Mouse (Mus musculus) liver, postnatal 0 days (tissue): ENCODE results near the gene Nlrp9c.
"Not testable (repeated sequence)": the region's sequence is repeated elsewhere in the genome, so short reads cannot be mapped to it uniquely, and the experiment has no call there.

Experiments
- CTCF ChIP-seq: sonication (generic); IDR thresholded peaks from 2 replicates; pipeline ENCODE4 v1.5.1; 2016; ENCODE audit warnings: antibody characterized with exemption, low read depth
- EP300 ChIP-seq: IDR thresholded peaks from 2 replicates; pipeline ENCODE4 v1.6.1; 2016; ENCODE audit warnings: antibody characterized with exemption, low read depth, mild to moderate bottlenecking

DNA sequence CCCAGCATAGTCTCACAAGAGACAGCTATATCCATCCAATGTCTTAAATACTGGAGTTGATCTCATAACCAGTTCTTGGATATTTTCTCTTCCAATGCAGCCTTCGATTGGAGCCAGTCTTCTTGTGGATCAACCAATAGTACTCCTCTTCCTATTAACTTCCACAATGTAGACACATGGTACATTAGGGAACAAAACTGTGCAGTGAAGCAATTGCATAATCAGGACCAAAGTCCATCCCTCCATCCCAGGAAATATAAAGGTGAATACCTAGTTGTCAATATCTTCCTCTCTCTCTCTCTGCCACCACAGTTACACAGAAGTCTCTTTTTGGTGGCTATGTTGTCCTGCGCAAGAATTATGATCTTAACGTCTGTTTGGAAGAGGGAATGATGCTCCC is 51.2 kb downstream of the Nlrp9c start:
- not testable (repeated sequence) for TF ChIP-seq CTCF, EP300
